28 mouse cellular contexts compared by ENCODE assay signal in genomic region chr4:63348524-63348923, GRCm38 (mm10). TPM values are rescaled to one million over a fixed set of nuclear protein-coding genes. Genes with fewer than 3 reads are reported as not detected.
"Had no signal": no experiment of that assay in that cellular context is flagged by ENCODE, and none has a peak within 500 bp of the region (broad histone marks: within the 10 kb centered on the region; RNA-seq: fewer than 3 reads in every experiment).

No protein-coding gene starts in this region.

- H3K9me3 ChIP-seq: limb, embryonic 12.5 days; limb, embryonic 15.5 days; liver, embryonic 13.5 days; stomach, embryonic 15.5 days had no signal

- DNase-seq: kidney, adult 2 months; kidney, postnatal 10 days; kidney, postnatal 4 days; left cerebral cortex, postnatal 4 days; liver, embryonic 13.5 days; lung, adult 2 months; lung, postnatal 14 days; midbrain, embryonic 14.5 days; right cerebral cortex, postnatal 25 days; spleen, adult 18-20 months; thymus, postnatal 25 days had no signal

- H3K36me3 ChIP-seq: limb, embryonic 12.5 days; limb, embryonic 15.5 days; liver, embryonic 13.5 days; stomach, embryonic 15.5 days had no signal

- H3K9ac ChIP-seq: limb, embryonic 12.5 days; limb, embryonic 15.5 days; liver, embryonic 13.5 days; stomach, embryonic 15.5 days had no signal

- H3K27ac ChIP-seq: limb, embryonic 12.5 days; limb, embryonic 15.5 days; liver, embryonic 13.5 days; stomach, embryonic 15.5 days had no signal

- H3K4me2 ChIP-seq: limb, embryonic 12.5 days; limb, embryonic 15.5 days; liver, embryonic 13.5 days; midbrain, embryonic 11.5 days; stomach, embryonic 15.5 days had no signal

- H3K4me1 ChIP-seq: limb, embryonic 12.5 days; liver, embryonic 13.5 days; stomach, embryonic 15.5 days had no signal

- H3K4me3 ChIP-seq: limb, embryonic 12.5 days; limb, embryonic 15.5 days; liver, embryonic 13.5 days; stomach, embryonic 15.5 days had no signal

- H3K27me3 ChIP-seq: limb, embryonic 12.5 days; limb, embryonic 15.5 days; liver, embryonic 13.5 days; stomach, embryonic 15.5 days had no signal

RNA-seq across cellular contexts. Expression of gene Orm1, which starts 4.2 kb away (rescaled TPM):
- total RNA-seq: layer of hippocampus, adult 18-20 months; layer of hippocampus, postnatal 14 days; left cerebral cortex, adult 8-10 months; left cerebral cortex, postnatal 14 days; left cerebral cortex, postnatal 4 days; midbrain, postnatal 0 days had no signal
- polyA plus RNA-seq: kidney, embryonic 14.5 days; limb, embryonic 12.5 days; liver, embryonic 13.5 days; lung, embryonic 16.5 days; midbrain, embryonic 11.5 days; midbrain, embryonic 14.5 days; midbrain, postnatal 0 days; neural tube, embryonic 11.5 days; neural tube, embryonic 14.5 days had no signal

RNA-seq across cellular contexts. Expression of gene Orm3, which starts 7.4 kb away (rescaled TPM):
- total RNA-seq: layer of hippocampus, adult 18-20 months; layer of hippocampus, postnatal 14 days; left cerebral cortex, adult 8-10 months; left cerebral cortex, postnatal 14 days; left cerebral cortex, postnatal 4 days; megakaryocyte progenitor cell, adult 5-6 weeks; megakaryocyte-erythroid progenitor cell, adult 5-6 weeks; midbrain, postnatal 0 days had no signal
- polyA plus RNA-seq: kidney, embryonic 14.5 days; limb, embryonic 12.5 days; limb, embryonic 15.5 days; liver, embryonic 13.5 days; liver, embryonic 16.5 days; lung, embryonic 16.5 days; midbrain, embryonic 11.5 days; midbrain, embryonic 14.5 days; midbrain, postnatal 0 days; neural tube, embryonic 11.5 days; neural tube, embryonic 14.5 days; stomach, embryonic 15.5 days; thymus, postnatal 0 days had no signal

RNA-seq across cellular contexts. Expression of gene Orm2, which starts 13.7 kb away (rescaled TPM):
- total RNA-seq: layer of hippocampus, adult 18-20 months; layer of hippocampus, postnatal 14 days; left cerebral cortex, adult 8-10 months; left cerebral cortex, postnatal 14 days; left cerebral cortex, postnatal 4 days; megakaryocyte progenitor cell, adult 5-6 weeks; megakaryocyte-erythroid progenitor cell, adult 5-6 weeks; midbrain, postnatal 0 days had no signal
- polyA plus RNA-seq: kidney, adult 2 months; kidney, embryonic 14.5 days; limb, embryonic 12.5 days; liver, embryonic 13.5 days; liver, embryonic 16.5 days; lung, embryonic 16.5 days; midbrain, embryonic 11.5 days; midbrain, embryonic 14.5 days; midbrain, postnatal 0 days; neural tube, embryonic 11.5 days; neural tube, embryonic 14.5 days; stomach, embryonic 15.5 days had no signal
